Mouse (Mus musculus): ENCODE measurements around the gene Lhb. TPM values are rescaled to one million over a fixed set of nuclear protein-coding genes. Genes with fewer than 3 reads are reported as not detected.
A peak's percentile ranks its signal among the peaks of the same experiment; 100 is the strongest.

The Lhb gene
- polyA plus RNA-seq, 1 experiment from 2014 or later = not detected

GRCm38 (mm10) chr7:45415636-45416035 is 5.0 kb upstream of the Lhb start:
- DNase-seq (ENCODE audit: low spot score) = peak; percentile 56
- Histone ChIP-seq H3K27me3 (ENCODE audit: control insufficient read depth, insufficient read depth, low read length) (no peaks in the 10 kb centered on the region), H3K27ac (replicated peaks) (no peak overlapping the region), H3K9me3 (ENCODE audit: control insufficient read depth, low read length) (no peaks in the 10 kb centered on the region), H3K4me2 (replicated peaks; ENCODE audit: low read depth) (peak overlapping the region; percentile 29), H3K4me3 (ENCODE audit: low read depth, low read length) (0 out of 2 replicates have a peak overlapping the region, but pooled peaks have one; percentile 6), H3K36me3 (ENCODE audit: control insufficient read depth, insufficient read depth, low read length) (no peaks in the 10 kb centered on the region), H3K9ac (ENCODE audit: low read length) (no peak overlapping the region), H3K4me1 (replicated peaks; ENCODE audit: control insufficient read depth, insufficient read depth) (no peaks in the 10 kb centered on the region)
- TF ChIP-seq EP300 (optimal IDR thresholded peaks at IDR 0.05) (no peak), CTCF (IDR thresholded peaks at IDR 0.05; ENCODE audit: low read depth) (no peak)
- no peak for ATAC-seq (ENCODE audit: low FRiP score, low TSS enrichment)
- WGBS = 26% methylated on average over 37 of the region's 37 CpGs

- no peak overlapping the region for H3K27ac ChIP-seq (replicated peaks)
- H3K36me3 ChIP-seq (ENCODE audit: control insufficient read depth, insufficient read depth, low read length) = peaks cover 15% of the 10 kb centered on the region
- no peak overlapping the region for H3K9ac ChIP-seq (ENCODE audit: low read length)
- no peak for ATAC-seq (ENCODE audit: low FRiP score, low TSS enrichment)
- no peak for TF ChIP-seq EP300 (optimal IDR thresholded peaks at IDR 0.05)
- TF ChIP-seq CTCF (IDR thresholded peaks at IDR 0.05; ENCODE audit: low read depth) = no peak
- WGBS = 7% methylated on average over 13 of the region's 13 CpGs
- no peaks in the 10 kb centered on the region for H3K9me3 ChIP-seq (ENCODE audit: control insufficient read depth, low read length)
- no peaks in the 10 kb centered on the region for H3K27me3 ChIP-seq (ENCODE audit: control insufficient read depth, insufficient read depth, low read length)
- no peaks in the 10 kb centered on the region for H3K4me1 ChIP-seq (replicated peaks; ENCODE audit: control insufficient read depth, insufficient read depth)
- H3K4me3 ChIP-seq (ENCODE audit: low read depth, low read length) = no peak overlapping the region
- no peak for DNase-seq (ENCODE audit: low spot score)
- no peak overlapping the region for H3K4me2 ChIP-seq (replicated peaks; ENCODE audit: low read depth)
These were observed 2.6 kb upstream of the Lhb start for GRCm38 (mm10) chr7:45417962-45418492.

GRCm38 (mm10) chr7:45419859-45420614 is 583 bp upstream of the Lhb start:
- Histone ChIP-seq H3K4me1 (replicated peaks; ENCODE audit: control insufficient read depth, insufficient read depth) (no peaks in the 10 kb centered on the region), H3K9me3 (ENCODE audit: control insufficient read depth, low read length) (no peaks in the 10 kb centered on the region), H3K36me3 (ENCODE audit: control insufficient read depth, insufficient read depth, low read length) (peaks cover 26% of the 10 kb centered on the region), H3K27ac (replicated peaks) (no peak overlapping the region), H3K9ac (ENCODE audit: low read length) (no peak overlapping the region), H3K4me3 (ENCODE audit: low read depth, low read length) (no peak overlapping the region), H3K4me2 (replicated peaks; ENCODE audit: low read depth) (no peak overlapping the region), H3K27me3 (ENCODE audit: control insufficient read depth, insufficient read depth, low read length) (no peaks in the 10 kb centered on the region)
- 16% methylated on average over 26 of the region's 27 CpGs for WGBS
- TF ChIP-seq EP300 (optimal IDR thresholded peaks at IDR 0.05) (no peak), CTCF (IDR thresholded peaks at IDR 0.05; ENCODE audit: low read depth) (no peak)
- ATAC-seq (ENCODE audit: low FRiP score, low TSS enrichment) (no peak), DNase-seq (ENCODE audit: low spot score) (peak; percentile 35)

GRCm38 (mm10) chr7:45421194-45421593 is 574 bp downstream of the Lhb start:
- H3K36me3 ChIP-seq (ENCODE audit: control insufficient read depth, insufficient read depth, low read length) = peaks cover 27% of the 10 kb centered on the region
- H3K4me2 ChIP-seq (replicated peaks; ENCODE audit: low read depth) = no peak overlapping the region
- no peak overlapping the region for H3K4me3 ChIP-seq (ENCODE audit: low read depth, low read length)
- TF ChIP-seq EP300 (optimal IDR thresholded peaks at IDR 0.05) (no peak), CTCF (IDR thresholded peaks at IDR 0.05; ENCODE audit: low read depth) (no peak)
- no peaks in the 10 kb centered on the region for H3K4me1 ChIP-seq (replicated peaks; ENCODE audit: control insufficient read depth, insufficient read depth)
- no peak overlapping the region for H3K9ac ChIP-seq (ENCODE audit: low read length)
- H3K9me3 ChIP-seq (ENCODE audit: control insufficient read depth, low read length) = no peaks in the 10 kb centered on the region
- DNase-seq (ENCODE audit: low spot score) (no peak), ATAC-seq (ENCODE audit: low FRiP score, low TSS enrichment) (no peak)
- H3K27ac ChIP-seq (replicated peaks) = no peak overlapping the region
- no peaks in the 10 kb centered on the region for H3K27me3 ChIP-seq (ENCODE audit: control insufficient read depth, insufficient read depth, low read length)
- WGBS = 92% methylated on average over 14 of the region's 14 CpGs

GRCm38 (mm10) chr7:45426556-45426955 is 5.9 kb downstream of the Lhb start:
- Histone ChIP-seq H3K9me3 (ENCODE audit: control insufficient read depth, low read length) (no peaks in the 10 kb centered on the region), H3K4me1 (replicated peaks; ENCODE audit: control insufficient read depth, insufficient read depth) (no peaks in the 10 kb centered on the region), H3K27ac (replicated peaks) (no peak overlapping the region), H3K4me3 (ENCODE audit: low read depth, low read length) (no peak overlapping the region), H3K27me3 (ENCODE audit: control insufficient read depth, insufficient read depth, low read length) (no peaks in the 10 kb centered on the region), H3K4me2 (replicated peaks; ENCODE audit: low read depth) (no peak overlapping the region), H3K36me3 (ENCODE audit: control insufficient read depth, insufficient read depth, low read length) (peaks cover 35% of the 10 kb centered on the region), H3K9ac (ENCODE audit: low read length) (no peak overlapping the region)
- DNase-seq (ENCODE audit: low spot score) = no peak
- WGBS = 83% methylated on average over 8 of the region's 8 CpGs
- TF ChIP-seq CTCF (IDR thresholded peaks at IDR 0.05; ENCODE audit: low read depth) = no peak
- TF ChIP-seq EP300 (optimal IDR thresholded peaks at IDR 0.05) = no peak
- ATAC-seq (ENCODE audit: low FRiP score, low TSS enrichment) = no peak

GRCm38 (mm10) chr7:45433835-45434202 is 13.2 kb downstream of the Lhb start:
- Histone ChIP-seq H3K9ac (ENCODE audit: low read length) (peak overlapping the region; percentile 76), H3K36me3 (ENCODE audit: control insufficient read depth, insufficient read depth, low read length) (peaks cover 8% of the 10 kb centered on the region), H3K4me3 (ENCODE audit: low read depth, low read length) (peak overlapping the region; percentile 53), H3K27ac (replicated peaks) (peak overlapping the region; percentile 65; the same call in 1 of the 2 replicates), H3K4me1 (replicated peaks; ENCODE audit: control insufficient read depth, insufficient read depth) (peaks cover 9% of the 10 kb centered on the region), H3K27me3 (ENCODE audit: control insufficient read depth, insufficient read depth, low read length) (no peaks in the 10 kb centered on the region), H3K4me2 (replicated peaks; ENCODE audit: low read depth) (peak overlapping the region; percentile 94), H3K9me3 (ENCODE audit: control insufficient read depth, low read length) (no peaks in the 10 kb centered on the region)
- TF ChIP-seq CTCF (IDR thresholded peaks at IDR 0.05; ENCODE audit: low read depth) (no peak), EP300 (optimal IDR thresholded peaks at IDR 0.05) (no peak)
- DNase-seq (ENCODE audit: low spot score) (no peak), ATAC-seq (ENCODE audit: low FRiP score, low TSS enrichment) (no peak)
- 1% methylated on average over 7 of the region's 7 CpGs for WGBS
